Mouse (Mus musculus) heart, embryonic 13.5 days (tissue): ENCODE data around the gene Rnf207. TPM values are rescaled to one million over a fixed set of nuclear protein-coding genes. Genes with fewer than 3 reads are reported as not detected.

Source experiments
- ATAC-seq: fragments of 200-750 bp; cut with Nextera tagmentation; 2 replicates; pipeline ENCODE4 v1.8.0; 2017; ENCODE audit warnings: moderate TSS enrichment; ENCODE audit not compliant: insufficient number of reproducible peaks, low FRiP score, low TSS enrichment; ENCODE audit errors: extremely low read depth
- H3K27ac ChIP-seq: fragments of 300-500 bp; sonication (generic); replicated peaks from 2 replicates; pipeline ENCODE4 v1.5.1; 2015; ENCODE audit warnings: moderate library complexity, mild to moderate bottlenecking, inconsistent platforms
- H3K27me3 ChIP-seq: fragments of 300-500 bp; sonication (generic); replicated peaks from 2 replicates; pipeline ENCODE4 v1.6.1; 2015; ENCODE audit warnings: mild to moderate bottlenecking, inconsistent platforms
- H3K36me3 ChIP-seq: fragments of 300-500 bp; sonication (generic); 2 replicates; pipeline ENCODE4 v1.6.1; 2015; ENCODE audit warnings: mild to moderate bottlenecking, inconsistent platforms
- H3K4me1 ChIP-seq: fragments of 300-500 bp; sonication (generic); 2 replicates; pipeline ENCODE4 v1.6.1; 2015; ENCODE audit warnings: inconsistent platforms
- H3K4me2 ChIP-seq: fragments of 300-500 bp; sonication (generic); 2 replicates; pipeline ENCODE4 v1.6.1; 2015; ENCODE audit warnings: inconsistent platforms, mild to moderate bottlenecking, moderate library complexity
- H3K4me3 ChIP-seq: fragments of 300-500 bp; sonication (generic); 2 replicates; pipeline ENCODE4 v1.5.1; 2015; ENCODE audit warnings: moderate library complexity, mild to moderate bottlenecking, inconsistent platforms
- H3K9ac ChIP-seq: fragments of 300-500 bp; sonication (generic); 2 replicates; pipeline ENCODE4 v1.6.1; 2015; ENCODE audit warnings: inconsistent platforms, mild to moderate bottlenecking, moderate library complexity
- H3K9me3 ChIP-seq: fragments of 300-500 bp; sonication (generic); 2 replicates; pipeline ENCODE4 v1.6.1; 2016; ENCODE audit warnings: inconsistent platforms
- WGBS: fragments of 180-500 bp; shearing (Covaris S2); methylation state at CpG from one replicate; pipeline ENCODE4 v1.1.7; 2015; ENCODE audit warnings: mixed read lengths; 5-methylcytosine and 5-hydroxymethylcytosine counted together
- polyA plus RNA-seq: library from polyadenylated mRNA; unstranded; fragments of >200 nt; fragmentation: Nextera tagmentation; extraction: Ambion mirVana; gene quantifications from 2 replicates; pipeline ENCODE4 v1.2.1, GENCODE M21; 2015

Gene Rnf207
- polyA plus RNA-seq, 1 experiment from 2014 or later: 71.2 TPM

- Histone ChIP-seq H3K4me3 (no peak overlapping the region), H3K9ac (no peak overlapping the region), H3K27ac (no peak overlapping the region), H3K27me3 (no peaks in the 10 kb centered on the region), H3K9me3 (no peaks in the 10 kb centered on the region), H3K4me2 (no peak overlapping the region), H3K36me3 (peaks cover 98% of the 10 kb centered on the region), H3K4me1 (no peaks in the 10 kb centered on the region)
- 89% methylated on average over 6 of the region's 6 CpGs for WGBS
- no peak for ATAC-seq
Observed at GRCm38 (mm10) chr4:152304685-152305084, 14.1 kb downstream of the Rnf207 start.

- Histone ChIP-seq H3K27ac (no peak overlapping the region), H3K9me3 (no peaks in the 10 kb centered on the region), H3K4me1 (peaks cover 9% of the 10 kb centered on the region), H3K27me3 (no peaks in the 10 kb centered on the region), H3K36me3 (peaks cover 87% of the 10 kb centered on the region), H3K9ac (no peak overlapping the region), H3K4me2 (no peak overlapping the region), H3K4me3 (no peak overlapping the region)
- WGBS: 90% methylated on average over 10 of the region's 10 CpGs
- ATAC-seq: no peak
Observed at GRCm38 (mm10) chr4:152303172-152303571, 15.6 kb downstream of the Rnf207 start.

GRCm38 (mm10) chr4:152302012-152302411 is 16.8 kb downstream of the Rnf207 start:
- Histone ChIP-seq H3K4me2 (no peak overlapping the region), H3K9me3 (no peaks in the 10 kb centered on the region), H3K4me3 (no peak overlapping the region), H3K36me3 (peaks cover 75% of the 10 kb centered on the region), H3K4me1 (peaks cover 14% of the 10 kb centered on the region), H3K9ac (0 out of 2 replicates have a peak overlapping the region, but pooled peaks have one; percentile 19), H3K27ac (no peak overlapping the region), H3K27me3 (no peaks in the 10 kb centered on the region)
- no peak for ATAC-seq
- WGBS: 74% methylated on average over 11 of the region's 11 CpGs

- no peaks in the 10 kb centered on the region for H3K9me3 ChIP-seq
- no peak overlapping the region for H3K9ac ChIP-seq
- H3K4me1 ChIP-seq: peaks cover 25% of the 10 kb centered on the region
- H3K36me3 ChIP-seq: peaks cover 60% of the 10 kb centered on the region
- H3K27ac ChIP-seq: no peak overlapping the region
- no peak overlapping the region for H3K4me2 ChIP-seq
- WGBS: 88% methylated on average over 8 of the region's 8 CpGs
- H3K4me3 ChIP-seq: no peak overlapping the region
- no peak for ATAC-seq
- H3K27me3 ChIP-seq: no peaks in the 10 kb centered on the region
Observed at GRCm38 (mm10) chr4:152300375-152300774, 18.4 kb downstream of the Rnf207 start.

GRCm38 (mm10) chr4:152298836-152299235 is 20.0 kb downstream of the Rnf207 start:
- 79% methylated on average over 14 of the region's 14 CpGs for WGBS
- Histone ChIP-seq H3K27me3 (peaks cover 3% of the 10 kb centered on the region), H3K27ac (no peak overlapping the region), H3K4me1 (peaks cover 32% of the 10 kb centered on the region), H3K9me3 (no peaks in the 10 kb centered on the region), H3K36me3 (peaks cover 46% of the 10 kb centered on the region), H3K4me2 (peak overlapping the region; percentile 93), H3K9ac (peak overlapping the region; percentile 98), H3K4me3 (peak overlapping the region; percentile 80)
- ATAC-seq: no peak

GRCm38 (mm10) chr4:152296874-152297861 is 21.6 kb downstream of the Rnf207 start, which contains the start of gene Icmt:
Gene Icmt (plus strand): TSS chr4:152297227.
- under 1% methylated on average over 118 of the region's 119 CpGs for WGBS
- Histone ChIP-seq H3K4me1 (peaks cover 32% of the 10 kb centered on the region), H3K9ac (peak within 1 kb of the TSS; percentile 98), H3K9me3 (no peaks in the 10 kb centered on the region), H3K27ac (peak within 1 kb of the TSS; percentile 82), H3K27me3 (peaks cover 20% of the 10 kb centered on the region), H3K36me3 (peaks cover 29% of the 10 kb centered on the region), H3K4me3 (peak within 1 kb of the TSS; percentile 80), H3K4me2 (peak within 1 kb of the TSS; percentile 93)
- ATAC-seq: peak; percentile 95

GRCm38 (mm10) chr4:152296371-152296770 is 22.4 kb downstream of the Rnf207 start:
- WGBS: 12% methylated on average over 8 of the region's 8 CpGs
- peaks cover 21% of the 10 kb centered on the region for H3K36me3 ChIP-seq
- H3K9me3 ChIP-seq: no peaks in the 10 kb centered on the region
- H3K27me3 ChIP-seq: peaks cover 28% of the 10 kb centered on the region
- ATAC-seq: no peak
- H3K4me1 ChIP-seq: peaks cover 32% of the 10 kb centered on the region
- peak overlapping the region; percentile 93 for H3K4me2 ChIP-seq
- H3K27ac ChIP-seq: peak overlapping the region; percentile 82
- peak overlapping the region; percentile 80 for H3K4me3 ChIP-seq
- peak overlapping the region; percentile 80 for H3K9ac ChIP-seq

GRCm38 (mm10) chr4:152295916-152296315 is 22.9 kb downstream of the Rnf207 start:
- Histone ChIP-seq H3K4me1 (peaks cover 32% of the 10 kb centered on the region), H3K27ac (peak overlapping the region; percentile 82), H3K9ac (peak overlapping the region; percentile 2; the same call in 1 of the 2 replicates), H3K4me3 (no peak overlapping the region), H3K4me2 (peak overlapping the region; percentile 93), H3K36me3 (peaks cover 17% of the 10 kb centered on the region), H3K27me3 (peaks cover 32% of the 10 kb centered on the region), H3K9me3 (no peaks in the 10 kb centered on the region)
- WGBS: 32% methylated on average over 4 of the region's 4 CpGs
- ATAC-seq: no peak

- H3K9me3 ChIP-seq: no peaks in the 10 kb centered on the region
- no peak overlapping the region for H3K9ac ChIP-seq
- no peak overlapping the region for H3K4me3 ChIP-seq
- H3K4me1 ChIP-seq: peaks cover 37% of the 10 kb centered on the region
- 47% methylated on average over 10 of the region's 10 CpGs for WGBS
- H3K36me3 ChIP-seq: peaks cover 1% of the 10 kb centered on the region; the same call in 1 of the 2 replicates
- H3K4me2 ChIP-seq: no peak overlapping the region
- H3K27me3 ChIP-seq: peaks cover 47% of the 10 kb centered on the region
- peak overlapping the region; percentile 82; the same call in 1 of the 2 replicates for H3K27ac ChIP-seq
- ATAC-seq: no peak
Observed at GRCm38 (mm10) chr4:152294188-152294929, 24.4 kb downstream of the Rnf207 start.

GRCm38 (mm10) chr4:152292102-152292765 is 26.6 kb downstream of the Rnf207 start:
- WGBS: 39% methylated on average over 12 of the region's 12 CpGs
- no peaks in the 10 kb centered on the region for H3K36me3 ChIP-seq
- no peak overlapping the region for H3K9ac ChIP-seq
- ATAC-seq: no peak
- H3K4me3 ChIP-seq: no peak overlapping the region
- H3K27ac ChIP-seq: no peak overlapping the region
- peaks cover 63% of the 10 kb centered on the region for H3K27me3 ChIP-seq
- H3K4me2 ChIP-seq: no peak overlapping the region
- H3K4me1 ChIP-seq: peaks cover 23% of the 10 kb centered on the region
- no peaks in the 10 kb centered on the region; the same call in 1 of the 2 replicates for H3K9me3 ChIP-seq
